Mouse (Mus musculus) layer of hippocampus, postnatal 14 days (tissue): ENCODE results near the gene Cacna1d. TPM values are rescaled to one million over a fixed set of nuclear protein-coding genes. Genes with fewer than 3 reads are reported as not detected.

Experiments used
- DNase-seq, 2 experiments: peaks; one replicate each; pipeline ENCODE4 v3.0.0; 2021 to 2022; ENCODE audit warnings: low spot score in 2 of 2, mixed read lengths in 1 of 2
- total RNA-seq, 2 experiments: library from RNA; stranded (reverse); gene quantifications; 2 replicates each; pipeline ENCODE4 v1.2.3; 2021

The Cacna1d gene
- total RNA-seq, 2 experiments from 2014 or later, result 49.8 to 56.7 TPM

- DNase-seq, result no peak
Measured at GRCm38 (mm10) chr14:30113392-30114108, 377.7 kb downstream of the Cacna1d start.

- DNase-seq, result no peak
Measured at GRCm38 (mm10) chr14:30109079-30109478, 382.2 kb downstream of the Cacna1d start.

- no peak for DNase-seq
Measured at GRCm38 (mm10) chr14:30106550-30106949, 384.7 kb downstream of the Cacna1d start.

- DNase-seq, result peak; percentile 39 to 74
Measured at GRCm38 (mm10) chr14:30105551-30105950, 385.7 kb downstream of the Cacna1d start.

- DNase-seq, result no peak
Measured at GRCm38 (mm10) chr14:30103946-30104536, 387.2 kb downstream of the Cacna1d start.

GRCm38 (mm10) chr14:30097239-30097638 lies 394.0 kb downstream of the Cacna1d start:
- DNase-seq, result no peak

- no peak for DNase-seq
Measured at GRCm38 (mm10) chr14:30092426-30092825, 398.8 kb downstream of the Cacna1d start.

- DNase-seq, result no peak
Measured at GRCm38 (mm10) chr14:30092021-30092420, 399.2 kb downstream of the Cacna1d start.

- no peak for DNase-seq
Measured at GRCm38 (mm10) chr14:30079729-30080128, 411.5 kb downstream of the Cacna1d start.

- DNase-seq, result no peak
Measured at GRCm38 (mm10) chr14:30078115-30078808, 413.0 kb downstream of the Cacna1d start.

GRCm38 (mm10) chr14:30075268-30075887 lies 415.9 kb downstream of the Cacna1d start:
- DNase-seq, result no peak

GRCm38 (mm10) chr14:30068566-30068965 lies 422.7 kb downstream of the Cacna1d start:
- DNase-seq, result no peak

- no peak for DNase-seq
Measured at GRCm38 (mm10) chr14:30066752-30067151, 424.5 kb downstream of the Cacna1d start.

- no peak for DNase-seq
Measured at GRCm38 (mm10) chr14:30064864-30065263, 426.4 kb downstream of the Cacna1d start.

- peak; percentile 51 to 67 for DNase-seq
Measured at GRCm38 (mm10) chr14:30056031-30056766, 435.1 kb downstream of the Cacna1d start.

GRCm38 (mm10) chr14:30054922-30055321 lies 436.3 kb downstream of the Cacna1d start:
- DNase-seq, result no peak

GRCm38 (mm10) chr14:30050280-30050679 lies 441.0 kb downstream of the Cacna1d start:
- DNase-seq, result no peak

- DNase-seq, result no peak
Measured at GRCm38 (mm10) chr14:30048049-30048448, 443.2 kb downstream of the Cacna1d start.

- no peak for DNase-seq
Measured at GRCm38 (mm10) chr14:30046976-30047375, 444.3 kb downstream of the Cacna1d start.

GRCm38 (mm10) chr14:30045704-30046220 lies 445.5 kb downstream of the Cacna1d start:
- no peak for DNase-seq

GRCm38 (mm10) chr14:30045239-30045638 lies 446.0 kb downstream of the Cacna1d start:
- no peak for DNase-seq
